Mouse (Mus musculus) megakaryocyte progenitor cell, adult 5-6 weeks (primary cell): ENCODE data around the gene Bloc1s3. TPM values are rescaled to one million over a fixed set of nuclear protein-coding genes. Genes with fewer than 3 reads are reported as not detected.

Experiments
- ATAC-seq: replicated peaks from 2 replicates; pipeline ENCODE4 v1.8.0; 2016; ENCODE audit warnings: mild to moderate bottlenecking, moderate TSS enrichment, inconsistent platforms; ENCODE audit not compliant: poor library complexity
- total RNA-seq, 2 experiments: library from RNA; stranded (forward) in 1 of 2; stranded (reverse) in 1 of 2; fragments of 157-497, 149-512 nt in 1 of 2; fragments of 200-1000 nt in 1 of 2; gene quantifications; 2 replicates each; pipeline versions ENCODE4 v1.2.3 to v1.2.4; 2015 to 2017

Bloc1s3 gene
- total RNA-seq, 2 experiments from 2014 or later = 1.5 to 2.9 TPM

GRCm38 (mm10) chr7:19457414-19458071 lies 50.6 kb downstream of the Bloc1s3 start:
- peak; percentile 3; the same call in 1 of the 2 replicates for ATAC-seq

GRCm38 (mm10) chr7:19456628-19457027 lies 51.5 kb downstream of the Bloc1s3 start:
- ATAC-seq = no peak

- ATAC-seq = no peak
These were observed 52.2 kb downstream of the Bloc1s3 start for GRCm38 (mm10) chr7:19455819-19456495.

- no peak for ATAC-seq
These were observed 53.0 kb downstream of the Bloc1s3 start for GRCm38 (mm10) chr7:19455186-19455585.

Other genes starting within 250 kb of the Bloc1s3 start
- gene Vasp, start 236.6 kb downstream of the Bloc1s3 start, total RNA-seq (2015) = 46.7 and 49.6 TPM in 2 replicates
- gene Vasp, start 236.6 kb downstream of the Bloc1s3 start, total RNA-seq (2017) = 71.0 and 73.0 TPM in 2 replicates
- 0.20 TPM in 1 of 2 replicates, not detected in the other for gene Ppm1n, start 228.3 kb downstream of the Bloc1s3 start, total RNA-seq (2015)
- gene Ppm1n, start 228.3 kb downstream of the Bloc1s3 start, total RNA-seq (2017) = not detected in 2 replicates
- not detected in 2 replicates for gene Rtn2, start 225.7 kb downstream of the Bloc1s3 start, total RNA-seq (2015)
- not detected in 2 replicates for gene Rtn2, start 225.7 kb downstream of the Bloc1s3 start, total RNA-seq (2017)
- 18.2 and 28.4 TPM in 2 replicates for gene Fosb, start 198.3 kb downstream of the Bloc1s3 start, total RNA-seq (2015)
- 12.7 and 13.2 TPM in 2 replicates for gene Fosb, start 198.3 kb downstream of the Bloc1s3 start, total RNA-seq (2017)
- gene Ercc1, start 163.6 kb downstream of the Bloc1s3 start, total RNA-seq (2015) = 26.5 and 32.3 TPM in 2 replicates
- 24.4 and 29.8 TPM in 2 replicates for gene Ercc1, start 163.6 kb downstream of the Bloc1s3 start, total RNA-seq (2017)
- gene Cd3eap, start 148.9 kb downstream of the Bloc1s3 start, total RNA-seq (2015) = 11.1 and 13.6 TPM in 2 replicates
- gene Cd3eap, start 148.9 kb downstream of the Bloc1s3 start, total RNA-seq (2017) = 24.8 and 27.4 TPM in 2 replicates
- 6.3 and 7.2 TPM in 2 replicates for gene Ppp1r13l, start 148.6 kb downstream of the Bloc1s3 start, total RNA-seq (2015)
- 0.74 and 1.2 TPM in 2 replicates for gene Ppp1r13l, start 148.6 kb downstream of the Bloc1s3 start, total RNA-seq (2017)
- 10.7 and 11.2 TPM in 2 replicates for gene Ercc2, start 126.4 kb downstream of the Bloc1s3 start, total RNA-seq (2015)
- 26.5 and 31.6 TPM in 2 replicates for gene Ercc2, start 126.4 kb downstream of the Bloc1s3 start, total RNA-seq (2017)
- not detected in 2 replicates for gene Klc3, start 104.3 kb downstream of the Bloc1s3 start, total RNA-seq (2015)
- 0.10 TPM in 1 of 2 replicates, not detected in the other for gene Klc3, start 104.3 kb downstream of the Bloc1s3 start, total RNA-seq (2017)
- 0.71 and 0.94 TPM in 2 replicates for gene Ckm, start 103.6 kb downstream of the Bloc1s3 start, total RNA-seq (2015)
- gene Ckm, start 103.6 kb downstream of the Bloc1s3 start, total RNA-seq (2017) = 1.4 and 2.0 TPM in 2 replicates
- gene Mark4, start 49.5 kb downstream of the Bloc1s3 start, total RNA-seq (2015) = 10.3 and 11.0 TPM in 2 replicates
- 4.8 and 6.9 TPM in 2 replicates for gene Mark4, start 49.5 kb downstream of the Bloc1s3 start, total RNA-seq (2017)
- 0.54 and 0.57 TPM in 2 replicates for gene Exoc3l2, start 45.0 kb downstream of the Bloc1s3 start, total RNA-seq (2015)
- gene Exoc3l2, start 45.0 kb downstream of the Bloc1s3 start, total RNA-seq (2017) = 0.62 and 1.3 TPM in 2 replicates
- 55.2 and 58.3 TPM in 2 replicates for gene Trappc6a, start within 50 bp of the Bloc1s3 start, total RNA-seq (2015)
- 26.1 and 39.5 TPM in 2 replicates for gene Trappc6a, start within 50 bp of the Bloc1s3 start, total RNA-seq (2017)
- not detected in 2 replicates for gene Nkpd1, start 9.5 kb upstream of the Bloc1s3 start, total RNA-seq (2015)
- gene Nkpd1, start 9.5 kb upstream of the Bloc1s3 start, total RNA-seq (2017) = 0.17 and 0.34 TPM in 2 replicates
- 11.0 and 11.7 TPM in 2 replicates for gene Ppp1r37, start 54.7 kb upstream of the Bloc1s3 start, total RNA-seq (2015)
- 13.4 and 18.1 TPM in 2 replicates for gene Ppp1r37, start 54.7 kb upstream of the Bloc1s3 start, total RNA-seq (2017)
- 5.9 and 6.8 TPM in 2 replicates for gene Zfp296, start 68.9 kb upstream of the Bloc1s3 start, total RNA-seq (2015)
- 2.8 and 4.4 TPM in 2 replicates for gene Zfp296, start 68.9 kb upstream of the Bloc1s3 start, total RNA-seq (2017)
- gene Gemin7, start 69.2 kb upstream of the Bloc1s3 start, total RNA-seq (2015) = 65.5 and 73.4 TPM in 2 replicates
- 33.5 and 36.9 TPM in 2 replicates for gene Gemin7, start 69.2 kb upstream of the Bloc1s3 start, total RNA-seq (2017)
- gene Clasrp, start 96.1 kb upstream of the Bloc1s3 start, total RNA-seq (2015) = 9.6 and 11.7 TPM in 2 replicates
- 30.2 and 32.6 TPM in 2 replicates for gene Clasrp, start 96.1 kb upstream of the Bloc1s3 start, total RNA-seq (2017)
- gene Relb, start 121.1 kb upstream of the Bloc1s3 start, total RNA-seq (2015) = 0.22 TPM in 1 of 2 replicates, not detected in the other
- 0.74 and 2.5 TPM in 2 replicates for gene Relb, start 121.1 kb upstream of the Bloc1s3 start, total RNA-seq (2017)
- 47.3 and 57.1 TPM in 2 replicates for gene Clptm1, start 156.7 kb upstream of the Bloc1s3 start, total RNA-seq (2015)
- gene Clptm1, start 156.7 kb upstream of the Bloc1s3 start, total RNA-seq (2017) = 25.7 and 30.0 TPM in 2 replicates
- gene Apoc2, start 169.6 kb upstream of the Bloc1s3 start, total RNA-seq (2015) = 1.7 and 2.7 TPM in 2 replicates
- 2.2 and 5.2 TPM in 2 replicates for gene Apoc2, start 169.6 kb upstream of the Bloc1s3 start, total RNA-seq (2017)
- gene Gm44805, start 173.1 kb upstream of the Bloc1s3 start, total RNA-seq (2015) = not detected in 2 replicates
- not detected in 2 replicates for gene Gm44805, start 173.1 kb upstream of the Bloc1s3 start, total RNA-seq (2017)
- not detected in 2 replicates for gene Apoc4, start 173.1 kb upstream of the Bloc1s3 start, total RNA-seq (2015)
- gene Apoc4, start 173.1 kb upstream of the Bloc1s3 start, total RNA-seq (2017) = not detected in 2 replicates
- gene Apoc1, start 184.3 kb upstream of the Bloc1s3 start, total RNA-seq (2015) = 0.79 and 2.0 TPM in 2 replicates
- gene Apoc1, start 184.3 kb upstream of the Bloc1s3 start, total RNA-seq (2017) = 1.1 and 6.4 TPM in 2 replicates
- gene Apoe, start 190.8 kb upstream of the Bloc1s3 start, total RNA-seq (2015) = 18.7 and 27.5 TPM in 2 replicates
- 110 and 130 TPM in 2 replicates for gene Apoe, start 190.8 kb upstream of the Bloc1s3 start, total RNA-seq (2017)
- gene Tomm40, start 207.1 kb upstream of the Bloc1s3 start, total RNA-seq (2015) = 61.5 and 62.2 TPM in 2 replicates
- gene Tomm40, start 207.1 kb upstream of the Bloc1s3 start, total RNA-seq (2017) = 42.5 and 50.8 TPM in 2 replicates
- 0.95 and 2.2 TPM in 2 replicates for gene Nectin2, start 242.1 kb upstream of the Bloc1s3 start, total RNA-seq (2015)
- 0.78 and 1.0 TPM in 2 replicates for gene Nectin2, start 242.1 kb upstream of the Bloc1s3 start, total RNA-seq (2017)